Mouse (Mus musculus): Measurements from ENCODE around the gene Prom2.

Gene Prom2

DNA sequence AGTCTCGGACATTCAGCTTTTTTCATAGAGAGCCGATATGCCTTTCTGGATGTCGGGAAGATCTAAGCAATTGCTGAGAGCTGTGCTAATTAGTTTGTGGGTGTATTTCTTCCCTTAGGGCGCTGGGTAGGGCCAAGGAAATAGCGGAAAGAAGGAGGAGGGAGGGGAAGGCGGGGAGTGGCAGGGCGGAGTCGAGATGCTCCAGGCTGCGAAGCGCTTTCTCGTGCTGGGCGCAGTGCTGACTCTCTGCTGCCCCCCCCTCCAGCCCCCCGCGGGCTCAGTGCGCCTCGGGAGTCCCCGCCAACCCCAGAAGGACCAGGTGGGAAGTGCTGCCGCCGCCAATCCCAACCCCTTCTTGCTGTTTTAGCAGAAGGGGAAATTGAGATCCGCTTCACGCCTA, 58.3 kb downstream of the Prom2 start:
- DNase-seq, result no peak

GRCm38 (mm10) chr2:127482533-127482911, 58.7 kb downstream of the Prom2 start:
- DNase-seq, result no peak

DNA sequence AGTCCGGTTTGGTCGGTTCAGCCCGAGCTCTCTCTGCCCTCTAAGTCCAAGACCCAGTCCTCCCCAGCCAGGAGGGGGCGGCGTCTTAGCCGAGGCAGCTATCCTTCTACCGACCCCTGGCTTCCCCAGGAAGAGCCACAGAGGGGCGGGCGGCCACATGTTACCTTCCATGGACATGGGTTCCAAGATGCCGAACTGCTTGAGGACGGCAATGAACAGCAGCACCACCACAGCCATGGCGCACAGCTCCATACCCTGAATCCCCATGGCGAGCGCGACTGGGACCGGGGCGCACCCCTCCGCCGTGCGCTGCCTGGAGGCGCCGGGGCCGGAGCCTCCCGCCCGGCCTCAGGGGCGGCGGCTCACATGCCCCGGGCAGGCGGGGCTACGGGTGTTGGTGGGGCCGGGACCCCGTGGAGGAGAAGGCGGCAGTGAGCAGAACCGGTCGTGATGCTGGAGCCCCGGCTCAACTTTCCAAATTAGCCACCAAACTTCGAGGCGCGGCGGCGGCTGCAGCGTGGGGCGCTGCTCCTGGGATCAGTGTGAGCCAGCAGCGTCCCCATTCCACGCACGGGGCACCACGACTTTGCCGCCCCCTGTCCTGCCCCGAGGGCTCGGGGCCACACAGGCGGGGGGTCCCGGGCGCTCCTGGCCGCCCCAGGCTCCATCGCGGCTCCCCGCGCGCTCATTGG, 59.3 kb downstream of the Prom2 start:
- DNase-seq, result no peak

- DNase-seq, result no peak
Observed at GRCm38 (mm10) chr2:127479763-127480162, 61.5 kb downstream of the Prom2 start.

GRCm38 (mm10) chr2:127479210-127479609, 62.1 kb downstream of the Prom2 start:
- DNase-seq, result no peak

Data from cerebellum, adult 11-12 months (tissue).